Mouse (Mus musculus): ENCODE data around the gene Parva. TPM values are rescaled to one million over a fixed set of nuclear protein-coding genes. Genes with fewer than 3 reads are reported as not detected.

Gene Parva
- total RNA-seq, 1 experiment, result 13.9 TPM

DNA sequence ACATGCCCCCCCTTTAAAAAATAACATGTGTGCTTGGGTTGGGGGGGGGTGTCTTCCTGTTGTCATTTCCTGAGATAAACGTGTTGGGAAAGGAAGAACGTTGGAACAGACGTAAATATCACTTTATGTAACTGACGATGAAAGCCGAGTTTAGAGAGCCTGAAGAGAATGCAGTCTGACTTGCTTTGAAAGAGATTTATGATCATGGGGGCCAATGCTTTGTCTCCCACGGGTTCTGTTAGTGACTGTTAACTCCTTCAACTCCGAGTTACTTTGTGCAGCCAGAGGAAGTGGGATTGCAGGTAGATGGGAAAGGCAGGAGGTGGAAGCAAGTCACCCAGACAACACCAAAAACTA lies 72.8 kb downstream of the Parva start:
- H3K4me1 ChIP-seq (ENCODE audit: control insufficient read depth in 2 of 2, insufficient read depth in 2 of 2, low read length in 2 of 2, poor library complexity in 1 of 2), result peaks cover 4 to 11% of the 10 kb centered on the region in 2 experiments; a peak in 3 of 4 replicates

DNA sequence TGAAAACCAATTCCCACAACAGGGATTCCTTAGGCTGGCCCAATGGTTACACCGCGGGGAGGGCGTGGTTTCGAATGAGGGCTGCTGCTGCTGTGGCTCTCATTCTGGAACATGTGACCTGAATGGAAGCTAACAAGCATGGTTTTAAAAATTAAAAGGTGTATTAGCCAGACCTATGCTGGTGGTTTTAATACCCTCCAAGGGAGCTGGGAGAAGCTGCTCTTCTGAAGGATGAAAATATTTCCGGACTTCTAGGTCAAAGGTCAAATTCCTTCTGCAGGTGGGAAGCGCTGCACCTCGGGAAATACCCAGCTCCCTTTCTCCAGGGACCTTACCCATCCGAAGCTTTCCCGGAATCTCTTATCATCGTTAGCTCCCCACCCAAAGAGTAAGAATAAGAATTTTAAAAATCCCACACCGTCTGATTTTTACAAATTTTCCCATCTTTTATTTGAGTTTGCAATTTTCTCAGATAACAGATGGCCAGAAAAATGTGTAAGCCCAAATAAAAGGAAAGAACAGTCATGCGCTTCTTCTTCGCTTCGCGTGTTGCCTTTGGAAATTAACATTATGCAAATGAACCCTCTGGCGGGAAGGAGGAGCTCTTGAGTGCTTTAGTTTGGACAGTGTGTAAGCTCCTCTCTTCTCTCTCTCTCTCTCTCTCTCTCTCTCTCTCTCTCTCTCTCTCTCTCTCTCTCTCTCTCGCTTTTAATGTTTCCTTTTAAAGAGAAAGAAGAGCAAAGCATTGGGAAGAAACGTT lies 74.9 kb downstream of the Parva start:
- no peak for TF ChIP-seq MAFK (IDR thresholded peaks at IDR 0.05; ENCODE audit: insufficient read depth, low read depth, low read length)
- TF ChIP-seq CHD2 (IDR thresholded peaks at IDR 0.05; ENCODE audit: low read depth, low read length), result no peak
- TF ChIP-seq ZC3H11A (IDR thresholded peaks at IDR 0.05; ENCODE audit: borderline replicate concordance, low read depth, low read length), result no peak
- TF ChIP-seq ZNF384 (IDR thresholded peaks at IDR 0.05; ENCODE audit: low read depth, low read length), result no peak
- TF ChIP-seq HCFC1 (IDR thresholded peaks at IDR 0.05; ENCODE audit: borderline replicate concordance, insufficient read depth, low read length), result no peak
- Histone ChIP-seq H3K9me3 (ENCODE audit: control insufficient read depth, insufficient read depth, low read depth, low read length) (no peaks in the 10 kb centered on the region), H3K9ac (ENCODE audit: insufficient read depth, low read depth, low read length, poor library complexity, severe bottlenecking) (0 out of 2 replicates have a peak overlapping the region, but pooled peaks have one; percentile 28), H3K36me3 (ENCODE audit: control insufficient read depth, insufficient read depth, low read length, poor library complexity, severe bottlenecking) (no peaks in the 10 kb centered on the region), H3K4me1 (ENCODE audit: control insufficient read depth in 2 of 2, insufficient read depth in 2 of 2, low read length in 2 of 2, poor library complexity in 1 of 2) (peaks cover 4 to 11% of the 10 kb centered on the region in 2 experiments; a peak in 3 of 4 replicates), H3K27ac (ENCODE audit: insufficient read depth, low read depth, low read length, poor library complexity, severe bottlenecking) (no peak overlapping the region), H3K4me3 (ENCODE audit: insufficient read depth in 1 of 2, low read depth in 1 of 2, low read length in 2 of 2, poor library complexity in 1 of 2, severe bottlenecking in 1 of 2) (peak overlapping the region in 1 of 2 experiments; percentile 11; a peak in 1 of 4 replicates)
- in situ Hi-C loops (cut with MboI; ENCODE audit: low sequenced_read_pairs in 2 of 2, unreplicated experiment in 2 of 2), result no loop called here
- DNase-seq (ENCODE audit: low read depth, low spot score), result peak; percentile 49

More for the DNA sequence above, 72.8 kb downstream of the Parva start:
- Histone ChIP-seq H3K9me3 (ENCODE audit: control insufficient read depth, insufficient read depth, low read depth, low read length) (no peaks in the 10 kb centered on the region), H3K4me3 (ENCODE audit: insufficient read depth in 1 of 2, low read depth in 1 of 2, low read length in 2 of 2, poor library complexity in 1 of 2, severe bottlenecking in 1 of 2) (no peak overlapping the region), H3K27ac (ENCODE audit: insufficient read depth, low read depth, low read length, poor library complexity, severe bottlenecking) (no peak overlapping the region), H3K9ac (ENCODE audit: insufficient read depth, low read depth, low read length, poor library complexity, severe bottlenecking) (no peak overlapping the region), H3K36me3 (ENCODE audit: control insufficient read depth, insufficient read depth, low read length, poor library complexity, severe bottlenecking) (no peaks in the 10 kb centered on the region)
- in situ Hi-C loops (cut with MboI; ENCODE audit: low sequenced_read_pairs in 2 of 2, unreplicated experiment in 2 of 2), result no loop called here
- TF ChIP-seq ZNF384 (IDR thresholded peaks at IDR 0.05; ENCODE audit: low read depth, low read length) (no peak), HCFC1 (IDR thresholded peaks at IDR 0.05; ENCODE audit: borderline replicate concordance, insufficient read depth, low read length) (no peak), ZC3H11A (IDR thresholded peaks at IDR 0.05; ENCODE audit: borderline replicate concordance, low read depth, low read length) (no peak), MAFK (IDR thresholded peaks at IDR 0.05; ENCODE audit: insufficient read depth, low read depth, low read length) (no peak), CHD2 (IDR thresholded peaks at IDR 0.05; ENCODE audit: low read depth, low read length) (no peak)
- no peak for DNase-seq (ENCODE audit: low read depth, low spot score)

GRCm38 (mm10) chr7:112502845-112503244 lies 75.5 kb downstream of the Parva start:
- TF ChIP-seq MAFK (IDR thresholded peaks at IDR 0.05; ENCODE audit: insufficient read depth, low read depth, low read length), result no peak
- no peak for TF ChIP-seq ZNF384 (IDR thresholded peaks at IDR 0.05; ENCODE audit: low read depth, low read length)
- no peak for TF ChIP-seq HCFC1 (IDR thresholded peaks at IDR 0.05; ENCODE audit: borderline replicate concordance, insufficient read depth, low read length)
- TF ChIP-seq CHD2 (IDR thresholded peaks at IDR 0.05; ENCODE audit: low read depth, low read length), result no peak
- TF ChIP-seq ZC3H11A (IDR thresholded peaks at IDR 0.05; ENCODE audit: borderline replicate concordance, low read depth, low read length), result no peak
- Histone ChIP-seq H3K4me1 (ENCODE audit: control insufficient read depth in 2 of 2, insufficient read depth in 2 of 2, low read length in 2 of 2, poor library complexity in 1 of 2) (peaks cover 4 to 11% of the 10 kb centered on the region in 2 experiments; a peak in 3 of 4 replicates), H3K27ac (ENCODE audit: insufficient read depth, low read depth, low read length, poor library complexity, severe bottlenecking) (no peak overlapping the region), H3K9ac (ENCODE audit: insufficient read depth, low read depth, low read length, poor library complexity, severe bottlenecking) (peak overlapping the region; percentile 28; the same call in 1 of the 2 replicates), H3K9me3 (ENCODE audit: control insufficient read depth, insufficient read depth, low read depth, low read length) (no peaks in the 10 kb centered on the region), H3K4me3 (ENCODE audit: insufficient read depth in 1 of 2, low read depth in 1 of 2, low read length in 2 of 2, poor library complexity in 1 of 2, severe bottlenecking in 1 of 2) (peak overlapping the region in 1 of 2 experiments; percentile 35; a peak in 2 of 4 replicates), H3K36me3 (ENCODE audit: control insufficient read depth, insufficient read depth, low read length, poor library complexity, severe bottlenecking) (no peaks in the 10 kb centered on the region)
- in situ Hi-C loops (cut with MboI; ENCODE audit: low sequenced_read_pairs in 2 of 2, unreplicated experiment in 2 of 2), result no loop called here
- no peak for DNase-seq (ENCODE audit: low read depth, low spot score)

DNA sequence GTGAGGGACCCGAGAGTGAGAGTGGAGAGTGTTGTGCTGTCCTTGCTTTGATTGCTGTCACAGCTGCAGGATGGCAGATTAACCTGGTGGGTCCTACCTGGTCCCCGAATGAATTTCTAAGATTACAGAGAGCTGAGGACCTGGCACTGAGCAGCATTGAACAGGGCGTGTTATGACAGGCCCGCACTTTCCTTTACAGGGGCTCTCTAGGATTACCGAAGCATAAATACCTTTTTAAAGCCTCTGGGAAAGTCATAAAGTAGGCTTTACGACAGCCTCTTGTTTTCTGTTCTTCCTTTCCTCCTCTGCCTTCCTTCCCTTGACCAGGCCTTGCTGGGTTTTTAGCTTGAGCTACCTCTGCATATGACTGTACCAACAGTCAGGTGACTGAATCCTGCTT lies 76.1 kb downstream of the Parva start:
- Histone ChIP-seq H3K36me3 (ENCODE audit: control insufficient read depth, insufficient read depth, low read length, poor library complexity, severe bottlenecking) (no peaks in the 10 kb centered on the region), H3K9ac (ENCODE audit: insufficient read depth, low read depth, low read length, poor library complexity, severe bottlenecking) (no peak overlapping the region), H3K27ac (ENCODE audit: insufficient read depth, low read depth, low read length, poor library complexity, severe bottlenecking) (no peak overlapping the region), H3K4me3 (ENCODE audit: insufficient read depth in 1 of 2, low read depth in 1 of 2, low read length in 2 of 2, poor library complexity in 1 of 2, severe bottlenecking in 1 of 2) (peak overlapping the region in 1 of 2 experiments; percentile 35; a peak in 1 of 4 replicates), H3K4me1 (ENCODE audit: control insufficient read depth in 2 of 2, insufficient read depth in 2 of 2, low read length in 2 of 2, poor library complexity in 1 of 2) (peaks cover 4 to 11% of the 10 kb centered on the region in 2 experiments; a peak in 3 of 4 replicates), H3K9me3 (ENCODE audit: control insufficient read depth, insufficient read depth, low read depth, low read length) (no peaks in the 10 kb centered on the region)
- no peak for TF ChIP-seq HCFC1 (IDR thresholded peaks at IDR 0.05; ENCODE audit: borderline replicate concordance, insufficient read depth, low read length)
- TF ChIP-seq CHD2 (IDR thresholded peaks at IDR 0.05; ENCODE audit: low read depth, low read length), result no peak
- TF ChIP-seq MAFK (IDR thresholded peaks at IDR 0.05; ENCODE audit: insufficient read depth, low read depth, low read length), result no peak
- no peak for TF ChIP-seq ZNF384 (IDR thresholded peaks at IDR 0.05; ENCODE audit: low read depth, low read length)
- TF ChIP-seq ZC3H11A (IDR thresholded peaks at IDR 0.05; ENCODE audit: borderline replicate concordance, low read depth, low read length), result no peak
- in situ Hi-C loops (cut with MboI; ENCODE audit: low sequenced_read_pairs in 2 of 2, unreplicated experiment in 2 of 2), result no loop called here
- DNase-seq (ENCODE audit: low read depth, low spot score), result no peak

Data from ES-E14 (cell line).